Mouse (Mus musculus): ENCODE measurements around the gene Osbpl10. TPM values are rescaled to one million over a fixed set of nuclear protein-coding genes. Genes with fewer than 3 reads are reported as not detected.

Gene Osbpl10
- polyA plus RNA-seq, 3 experiments from 2014 or later: not detected

Other genes with a start within 250 kb of the Osbpl10 start
- gene Cmtm6, start 247.5 kb upstream of the Osbpl10 start, polyA plus RNA-seq (2017; shearing (Covaris generic)): 10 to 100 TPM; 62.5 to 80.3 (median 72.6) TPM
- 100 to 1,000 TPM in 1 of 3 experiments, 10 to 100 TPM in 2; 44.6 to 117 (median 64.8) TPM for gene Cmtm7, start 196.7 kb upstream of the Osbpl10 start, polyA plus RNA-seq (2017; shearing (Covaris generic))
- gene Cmtm8, start 134.4 kb upstream of the Osbpl10 start, polyA plus RNA-seq (2017; shearing (Covaris generic)): not detected
- 10 to 100 TPM; 13.0 to 20.4 (median 17.3) TPM for gene Gpd1l, start 44.6 kb upstream of the Osbpl10 start, polyA plus RNA-seq (2017; shearing (Covaris generic))
- 1,000 to 10,000 TPM; 2,830 to 6,239 (median 3,618) TPM for gene Rps27rt, start 4.2 kb downstream of the Osbpl10 start, polyA plus RNA-seq (2017; shearing (Covaris generic))

All from inflammation-experienced regulatory T-cells, adult 6 months (primary cell).